Mouse (Mus musculus): ENCODE data around the gene Gtf2ird2. TPM values are rescaled to one million over a fixed set of nuclear protein-coding genes. Genes with fewer than 3 reads are reported as not detected.

Gtf2ird2 gene
- total and polyA plus RNA-seq, 3 experiments: 3.6 to 4.6 TPM; not detected in 1

DNA sequence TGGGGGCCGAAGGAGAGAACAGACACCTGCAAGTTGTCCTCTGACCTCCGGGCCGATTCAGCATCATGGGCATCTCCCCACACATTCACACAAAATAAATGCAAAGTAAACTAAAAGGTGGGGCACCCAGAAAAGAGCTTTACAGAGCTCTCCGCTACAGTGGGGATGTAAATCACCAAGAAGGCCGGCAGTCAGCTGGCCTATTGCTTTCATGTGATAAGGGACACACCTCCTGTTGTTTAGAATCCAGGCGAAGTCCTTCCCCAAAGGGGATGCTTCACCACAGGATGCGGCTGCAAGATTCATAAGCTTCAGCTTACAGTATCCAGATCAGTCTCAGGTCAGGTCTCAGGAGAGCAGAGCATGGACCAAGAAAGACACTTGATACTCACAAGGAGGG is 5.3 kb upstream of the Gtf2ird2 start:
- H3K4me1 ChIP-seq (ENCODE audit: control insufficient read depth in 1 of 2, insufficient read depth in 2 of 2, low read length in 2 of 2): peaks cover 2 to 19% of the 10 kb centered on the region in 2 experiments; a peak in 3 of 4 replicates
- peaks cover 30% of the 10 kb centered on the region for H3K79me2 ChIP-seq (ENCODE audit: control insufficient read depth, insufficient read depth, low read length, poor library complexity)
- no peak for TF ChIP-seq CHD1 (IDR thresholded peaks at IDR 0.05; ENCODE audit: low read depth, low read length)
- no peak for TF ChIP-seq TAL1 (IDR thresholded peaks at IDR 0.05; ENCODE audit: low read length)
- TF ChIP-seq MXI1 (IDR thresholded peaks at IDR 0.05; ENCODE audit: low read depth, low read length): no peak
- TF ChIP-seq NELFE (IDR thresholded peaks at IDR 0.05; ENCODE audit: low read depth, low read length): no peak
- no peak for TF ChIP-seq BHLHE40 (IDR thresholded peaks at IDR 0.05; ENCODE audit: borderline replicate concordance, low read depth, low read length)
- TF ChIP-seq RCOR1 (IDR thresholded peaks at IDR 0.05; ENCODE audit: low read depth, low read length): no peak
- H3K27me3 ChIP-seq (ENCODE audit: control insufficient read depth in 1 of 2, insufficient read depth in 2 of 2, low read length in 2 of 2): no peaks in the 10 kb centered on the region
- no peak overlapping the region for H3K27ac ChIP-seq (ENCODE audit: control insufficient read depth, low read depth, low read length)
- no peak overlapping the region for H3K9ac ChIP-seq (ENCODE audit: control insufficient read depth, low read depth, low read length, poor library complexity, severe bottlenecking)
- peaks cover 0 to 24% of the 10 kb centered on the region in 2 experiments; a peak in 2 of 4 replicates for H3K36me3 ChIP-seq (ENCODE audit: control insufficient read depth in 1 of 2, insufficient read depth in 2 of 2, low read length in 2 of 2)
- DNase-seq (ENCODE audit: low read depth, low spot score): peak; percentile 23
- no peak overlapping the region for H3K4me3 ChIP-seq (ENCODE audit: control insufficient read depth in 1 of 2, insufficient read depth in 1 of 2, low read depth in 2 of 2, low read length in 2 of 2)
- H3K9me3 ChIP-seq (replicated peaks; ENCODE audit: insufficient read depth, low read length): no peaks in the 10 kb centered on the region

DNA sequence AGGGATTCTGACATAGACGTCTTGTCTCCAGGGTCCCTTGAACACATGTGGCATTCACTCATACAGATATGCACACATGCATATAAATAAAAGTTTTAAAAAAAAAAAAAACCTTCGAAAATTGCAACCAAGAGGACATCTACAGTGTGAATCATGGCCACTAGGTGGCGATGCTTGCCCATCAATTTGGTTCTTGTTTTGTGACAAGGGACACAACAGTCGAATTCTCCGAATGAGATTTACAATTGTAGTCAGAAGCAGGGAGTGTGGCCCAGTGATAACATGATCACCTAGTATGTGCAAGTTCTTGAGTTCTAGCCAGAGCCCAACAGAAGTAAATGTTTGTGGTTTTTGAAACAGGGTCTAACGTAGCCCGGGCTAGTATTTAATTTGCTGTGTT is 3.9 kb upstream of the Gtf2ird2 start:
- H3K4me1 ChIP-seq (ENCODE audit: control insufficient read depth in 1 of 2, insufficient read depth in 2 of 2, low read length in 2 of 2): peaks cover 2 to 15% of the 10 kb centered on the region in 2 experiments; a peak in 3 of 4 replicates
- no peak overlapping the region for H3K27ac ChIP-seq (ENCODE audit: control insufficient read depth, low read depth, low read length)
- peaks cover 26% of the 10 kb centered on the region for H3K79me2 ChIP-seq (ENCODE audit: control insufficient read depth, insufficient read depth, low read length, poor library complexity)
- no peaks in the 10 kb centered on the region for H3K9me3 ChIP-seq (replicated peaks; ENCODE audit: insufficient read depth, low read length)
- H3K4me3 ChIP-seq (ENCODE audit: control insufficient read depth in 1 of 2, insufficient read depth in 1 of 2, low read depth in 2 of 2, low read length in 2 of 2): no peak overlapping the region
- H3K9ac ChIP-seq (ENCODE audit: control insufficient read depth, low read depth, low read length, poor library complexity, severe bottlenecking): 0 out of 2 replicates have a peak overlapping the region, but pooled peaks have one; percentile 27
- H3K36me3 ChIP-seq (ENCODE audit: control insufficient read depth in 1 of 2, insufficient read depth in 2 of 2, low read length in 2 of 2): peaks cover 0 to 17% of the 10 kb centered on the region in 2 experiments; a peak in 2 of 4 replicates
- H3K27me3 ChIP-seq (ENCODE audit: control insufficient read depth in 1 of 2, insufficient read depth in 2 of 2, low read length in 2 of 2): no peaks in the 10 kb centered on the region
- DNase-seq (ENCODE audit: low read depth, low spot score): peak; percentile 93
- peak; percentile 87 for TF ChIP-seq SIN3A (IDR thresholded peaks at IDR 0.05; ENCODE audit: low read length)
- TF ChIP-seq USF1 (IDR thresholded peaks at IDR 0.05; ENCODE audit: low read depth, low read length): no peak
- no peak for TF ChIP-seq TCF12 (IDR thresholded peaks at IDR 0.05; ENCODE audit: low read depth, low read length)
- TF ChIP-seq NRF1 (IDR thresholded peaks at IDR 0.05; ENCODE audit: insufficient read depth, low read depth, low read length, poor library complexity, severe bottlenecking): no peak
- TF ChIP-seq MXI1 (IDR thresholded peaks at IDR 0.05; ENCODE audit: low read depth, low read length): peak; percentile 68
- TF ChIP-seq ZNF384 (IDR thresholded peaks at IDR 0.05; ENCODE audit: low read depth, low read length): peak; percentile 99
- TF ChIP-seq JUND (IDR thresholded peaks at IDR 0.05; ENCODE audit: low read depth, low read length): 0 out of 2 replicates have a peak, but pooled peaks have one; percentile 54
- peak; percentile 55 for TF ChIP-seq BHLHE40 (IDR thresholded peaks at IDR 0.05; ENCODE audit: borderline replicate concordance, low read depth, low read length)
- no peak; the same call in 1 of the 2 replicates for TF ChIP-seq MAX (IDR thresholded peaks at IDR 0.05; ENCODE audit: low read length)
- TF ChIP-seq ELF1 (IDR thresholded peaks at IDR 0.05; ENCODE audit: low read depth, low read length): no peak
- TF ChIP-seq MAFK (IDR thresholded peaks at IDR 0.05; ENCODE audit: borderline replicate concordance, low read depth, low read length): no peak
- TF ChIP-seq CHD2 (IDR thresholded peaks at IDR 0.05; ENCODE audit: low read length): no peak
- TF ChIP-seq SMC3 (IDR thresholded peaks at IDR 0.05; ENCODE audit: low read depth, low read length): peak; percentile 85
- no peak for TF ChIP-seq CHD1 (IDR thresholded peaks at IDR 0.05; ENCODE audit: low read depth, low read length)
- TF ChIP-seq E2F4 (IDR thresholded peaks at IDR 0.05; ENCODE audit: borderline replicate concordance, low read depth, low read length): no peak
- peak; percentile 88 for TF ChIP-seq ZC3H11A (IDR thresholded peaks at IDR 0.05; ENCODE audit: low read depth, low read length)
- TF ChIP-seq TAL1 (IDR thresholded peaks at IDR 0.05; ENCODE audit: low read length): no peak
- no peak for TF ChIP-seq POLR2AphosphoS5 (IDR thresholded peaks at IDR 0.05; ENCODE audit: borderline replicate concordance, low read depth, low read length)
- no peak for TF ChIP-seq POLR2A (IDR thresholded peaks at IDR 0.05; ENCODE audit: control insufficient read depth in 1 of 2, insufficient read depth in 1 of 2, low read depth in 1 of 2, low read length in 2 of 2, poor library complexity in 1 of 2)
- TF ChIP-seq MEF2A (IDR thresholded peaks at IDR 0.05; ENCODE audit: extremely low read depth, insufficient replicate concordance, low read depth, low read length, poor library complexity, severe bottlenecking): no peak
- peak; percentile 66 to 94 (median 73) for TF ChIP-seq CTCF (IDR thresholded peaks at IDR 0.05 in 2 of 3, conservative IDR thresholded peaks at IDR 0.05 in 1 of 3; ENCODE audit: control insufficient read depth in 1 of 3, insufficient read depth in 1 of 3, low read depth in 2 of 3, low read length in 3 of 3, poor library complexity in 1 of 3, severe bottlenecking in 1 of 3)
- TF ChIP-seq USF2 (IDR thresholded peaks at IDR 0.05; ENCODE audit: borderline replicate concordance in 1 of 2, insufficient read depth in 1 of 2, low read depth in 1 of 2, low read length in 2 of 2): no peak
- peak; percentile 97 for TF ChIP-seq RAD21 (IDR thresholded peaks at IDR 0.05; ENCODE audit: low read depth, low read length)
- peak; percentile 74 for TF ChIP-seq ZKSCAN1 (IDR thresholded peaks at IDR 0.05; ENCODE audit: low read depth, low read length)
- TF ChIP-seq UBTF (IDR thresholded peaks at IDR 0.05; ENCODE audit: borderline replicate concordance, insufficient read depth, low read depth, low read length): no peak
- peak; percentile 62 for TF ChIP-seq HCFC1 (IDR thresholded peaks at IDR 0.05; ENCODE audit: low read depth, low read length)
- TF ChIP-seq MYB (IDR thresholded peaks at IDR 0.05; ENCODE audit: low read depth, low read length): no peak
- TF ChIP-seq GABPA (IDR thresholded peaks at IDR 0.05; ENCODE audit: low read depth, low read length): no peak

Measured in MEL (cell line).